Mouse (Mus musculus) erythroblast, embryonic 14.5 days (primary cell): ENCODE measurements around the gene Trhde. TPM values are rescaled to one million over a fixed set of nuclear protein-coding genes. Genes with fewer than 3 reads are reported as not detected.

Experiments used
- H3K27me3 ChIP-seq: 2 replicates; pipeline ENCODE4 v1.6.1; 2012; ENCODE audit warnings: inconsistent platforms; ENCODE audit not compliant: control insufficient read depth
- H3K36me3 ChIP-seq: 2 replicates; pipeline ENCODE4 v1.6.1; 2012; ENCODE audit warnings: mild to moderate bottlenecking, inconsistent platforms; ENCODE audit not compliant: control insufficient read depth
- H3K4me1 ChIP-seq: 2 replicates; pipeline ENCODE4 v1.6.1; 2012; ENCODE audit warnings: inconsistent platforms; ENCODE audit not compliant: control insufficient read depth
- H3K4me3 ChIP-seq: replicated peaks from 2 replicates; pipeline ENCODE3; 2012; ENCODE audit warnings: moderate library complexity, mild to moderate bottlenecking, inconsistent platforms
- H3K9me3 ChIP-seq: 2 replicates; pipeline ENCODE4 v1.6.1; 2012; ENCODE audit warnings: low read length, inconsistent platforms, mixed read lengths; ENCODE audit not compliant: control insufficient read depth
- GATA1 ChIP-seq: IDR thresholded peaks from 2 replicates; pipeline ENCODE4 v1.6.1; 2012; ENCODE audit warnings: low read length, inconsistent platforms, mixed read lengths
- TAL1 ChIP-seq: IDR thresholded peaks from 3 replicates; pipeline ENCODE4 v1.6.1; 2012; ENCODE audit warnings: low read length, inconsistent platforms, mixed read lengths
- polyA plus RNA-seq: library from polyadenylated mRNA; stranded (reverse); fragments of >175 nt; gene quantifications from 2 replicates; pipeline ENCODE4 v1.2.3, GENCODE M21; 2012

Trhde gene
- polyA plus RNA-seq = not detected in 2 replicates

DNA sequence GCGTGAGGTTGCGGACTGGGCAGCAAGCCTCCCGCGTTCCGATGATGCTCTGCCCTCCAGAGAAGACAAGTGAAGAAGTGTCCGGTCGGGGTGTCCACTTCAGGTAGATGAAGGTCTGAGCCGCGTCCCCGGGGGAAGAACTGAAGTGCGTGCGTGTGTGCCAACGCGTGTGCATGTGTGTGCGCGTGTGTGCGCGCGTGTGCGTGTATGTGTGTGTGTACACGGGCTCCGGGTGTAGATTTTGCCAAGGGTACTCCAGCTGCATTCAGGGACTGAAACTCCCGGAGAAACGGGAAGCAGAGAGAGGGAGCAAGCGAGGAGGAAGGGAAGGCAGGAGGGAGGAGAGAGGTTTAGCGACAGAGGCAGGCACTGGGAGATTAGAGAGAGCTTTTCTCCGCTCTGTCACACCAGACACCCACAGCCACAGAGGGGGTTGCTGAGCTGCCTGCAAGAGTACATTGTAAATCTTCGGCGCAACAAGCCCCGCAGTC lies at the start of gene Trhde:
TSS of gene Trhde (minus strand) at position 147 of the 491 bp plus-strand sequence.
- H3K36me3 ChIP-seq = no peaks in the 10 kb centered on the region
- H3K27me3 ChIP-seq = peaks cover 32% of the 10 kb centered on the region
- peaks cover 10% of the 10 kb centered on the region for H3K9me3 ChIP-seq
- no peak within 1 kb of the TSS for H3K4me3 ChIP-seq
- H3K4me1 ChIP-seq = no peaks in the 10 kb centered on the region
- no peak for TF ChIP-seq TAL1
- TF ChIP-seq GATA1 = no peak

DNA sequence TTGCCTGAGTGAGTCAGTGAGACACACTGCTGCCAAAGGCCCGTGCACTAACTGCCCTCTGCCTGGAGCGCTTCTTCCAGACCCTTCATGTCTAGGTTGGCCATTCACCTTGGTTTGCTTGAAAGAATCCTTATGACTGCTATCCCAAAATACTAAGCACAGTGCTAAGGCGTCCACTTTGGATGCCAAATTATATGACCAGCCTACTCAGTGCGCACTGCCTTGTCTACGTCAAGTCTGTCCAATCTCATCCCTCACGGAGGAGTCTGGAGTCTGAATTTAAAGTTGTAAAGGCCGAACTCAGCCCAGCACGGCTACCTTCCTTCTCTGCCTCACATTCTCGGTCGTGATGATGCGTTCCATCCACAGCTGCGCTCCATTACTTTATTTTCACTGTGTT lies 39.9 kb upstream of the Trhde start:
- H3K4me3 ChIP-seq = no peak overlapping the region
- no peak for TF ChIP-seq GATA1
- peaks cover 31% of the 10 kb centered on the region for H3K9me3 ChIP-seq
- no peaks in the 10 kb centered on the region for H3K4me1 ChIP-seq
- H3K27me3 ChIP-seq = no peaks in the 10 kb centered on the region
- H3K36me3 ChIP-seq = no peaks in the 10 kb centered on the region

DNA sequence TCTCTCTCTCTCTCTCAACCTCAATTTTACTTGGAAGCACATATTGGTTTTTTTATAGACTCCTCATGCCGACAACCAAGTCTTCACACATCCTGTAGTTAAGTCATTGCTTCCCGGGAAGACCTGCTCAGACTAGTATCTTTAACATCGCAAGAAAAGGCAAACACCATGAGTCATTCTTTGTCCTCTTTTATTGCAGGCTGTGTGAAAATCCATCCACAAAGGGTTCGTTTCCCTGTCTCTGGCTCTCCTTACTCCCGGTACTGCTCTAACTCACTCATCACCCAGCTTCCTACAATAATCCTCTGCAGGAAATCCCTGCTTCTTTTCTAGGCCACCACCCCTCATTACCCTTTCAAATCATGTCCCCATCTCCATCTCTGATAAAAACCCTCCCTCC lies 39.3 kb upstream of the Trhde start:
- Histone ChIP-seq H3K4me3 (no peak overlapping the region), H3K27me3 (no peaks in the 10 kb centered on the region), H3K36me3 (no peaks in the 10 kb centered on the region), H3K4me1 (no peaks in the 10 kb centered on the region), H3K9me3 (peaks cover 26% of the 10 kb centered on the region)
- TF ChIP-seq TAL1 (no peak), GATA1 (no peak)

DNA sequence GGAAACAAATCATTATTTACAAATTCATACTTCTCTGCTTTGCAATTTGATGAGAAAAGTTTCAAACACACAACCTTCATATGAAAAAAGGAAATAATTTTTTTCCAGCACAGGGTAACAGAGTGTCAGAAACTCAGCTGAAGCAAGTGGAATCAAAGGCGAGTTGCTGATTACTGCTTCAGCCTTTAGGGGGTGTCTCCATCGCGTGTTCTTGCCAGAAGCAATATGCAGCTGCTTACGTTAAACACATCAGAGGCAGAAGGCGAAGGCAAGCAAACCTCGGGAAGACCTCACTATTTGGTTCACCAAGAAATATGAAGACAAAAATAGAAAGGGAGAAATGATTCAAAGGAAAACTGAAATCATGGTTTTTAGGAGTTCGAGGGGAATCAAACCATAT lies 29.2 kb upstream of the Trhde start:
- H3K4me3 ChIP-seq = no peak overlapping the region
- no peaks in the 10 kb centered on the region for H3K4me1 ChIP-seq
- no peaks in the 10 kb centered on the region for H3K36me3 ChIP-seq
- H3K27me3 ChIP-seq = no peaks in the 10 kb centered on the region
- TF ChIP-seq TAL1 = no peak
- no peak for TF ChIP-seq GATA1
- H3K9me3 ChIP-seq = peaks cover 18% of the 10 kb centered on the region

DNA sequence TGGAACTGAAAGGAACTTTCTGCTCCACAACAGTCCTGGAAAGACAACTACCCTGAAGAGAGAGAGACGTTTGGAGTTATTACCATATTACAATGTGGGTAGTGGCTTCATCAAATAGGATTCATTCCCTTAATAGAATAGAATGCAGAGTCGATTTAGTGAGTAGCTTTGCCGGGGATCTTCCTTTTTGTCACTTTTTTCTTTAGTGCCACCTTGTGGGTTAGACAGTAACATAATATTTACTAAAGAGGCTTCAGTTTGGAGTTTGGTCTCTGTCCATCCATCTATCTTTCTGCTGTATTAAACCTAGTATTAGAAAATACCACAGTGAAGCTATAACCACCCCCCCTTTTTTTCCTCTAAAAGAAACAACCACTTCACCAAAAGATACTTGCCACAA lies 6.7 kb upstream of the Trhde start:
- H3K9me3 ChIP-seq = peaks cover 14% of the 10 kb centered on the region
- TF ChIP-seq TAL1 (no peak), GATA1 (no peak)

DNA sequence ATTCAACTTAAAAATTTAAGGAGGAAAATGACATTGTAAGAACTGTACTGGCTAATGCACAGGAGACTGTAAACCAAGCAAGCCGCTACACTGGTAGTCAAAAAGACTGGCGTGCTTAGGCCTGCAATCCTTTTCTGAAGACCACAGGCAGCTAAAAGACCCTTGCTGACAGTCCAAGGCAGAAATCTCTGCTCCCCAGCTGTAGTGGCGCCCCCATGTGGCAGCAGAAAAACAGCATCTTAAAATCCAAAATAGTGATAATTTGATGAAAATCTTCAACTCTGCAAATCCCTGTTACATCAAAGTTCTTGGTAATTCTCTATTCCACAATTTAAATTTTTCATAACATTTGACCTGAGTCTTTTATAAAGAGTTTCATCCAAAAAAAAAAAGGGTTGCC lies 3.8 kb upstream of the Trhde start:
- TF ChIP-seq TAL1 (no peak), GATA1 (no peak)
- no peaks in the 10 kb centered on the region for H3K36me3 ChIP-seq

More for the DNA sequence above, 6.7 kb upstream of the Trhde start:
- Histone ChIP-seq H3K4me3 (no peak overlapping the region), H3K36me3 (no peaks in the 10 kb centered on the region), H3K27me3 (no peaks in the 10 kb centered on the region; the same call in 1 of the 2 replicates), H3K4me1 (no peaks in the 10 kb centered on the region)

DNA sequence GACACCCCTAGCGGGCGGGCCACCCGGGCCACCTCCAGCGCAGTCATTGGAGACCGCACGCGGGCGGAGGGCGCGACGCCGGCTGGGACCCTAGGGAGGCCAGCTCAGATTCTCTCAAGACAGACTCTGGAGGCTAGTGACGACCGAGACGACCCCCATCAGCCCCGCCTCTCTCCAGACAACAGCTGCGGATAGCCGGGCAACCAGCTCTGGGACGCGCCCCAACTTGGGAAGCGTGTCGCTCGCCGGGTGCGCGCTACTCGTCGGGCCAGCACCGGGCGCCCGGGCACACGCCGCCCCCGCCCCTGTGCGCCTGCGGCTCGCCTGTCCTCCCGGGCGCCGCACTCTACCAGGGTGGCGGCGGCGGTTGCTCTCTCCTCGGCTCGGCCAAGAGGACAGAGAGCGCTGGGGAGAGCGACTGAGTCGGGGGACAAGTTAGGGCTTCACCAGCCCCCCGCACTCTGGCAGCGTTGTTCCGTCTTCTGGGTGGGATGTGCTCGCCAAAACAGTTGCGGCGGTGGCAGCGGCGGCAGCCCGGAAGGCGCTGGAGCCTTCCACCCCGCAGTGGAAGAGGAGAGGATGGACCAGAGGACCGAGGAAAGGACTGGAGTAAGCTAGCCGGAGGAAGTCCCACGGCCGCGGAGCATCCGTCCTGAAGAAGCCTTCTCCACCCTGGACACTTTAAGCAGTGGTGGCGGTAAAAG lies 498 bp downstream of the Trhde start:
- Histone ChIP-seq H3K9me3 (peaks cover 10% of the 10 kb centered on the region), H3K4me3 (no peak overlapping the region), H3K27me3 (peaks cover 32% of the 10 kb centered on the region), H3K4me1 (no peaks in the 10 kb centered on the region), H3K36me3 (no peaks in the 10 kb centered on the region)
- TF ChIP-seq TAL1 (no peak), GATA1 (no peak)

More for the DNA sequence above, 3.8 kb upstream of the Trhde start:
- Histone ChIP-seq H3K27me3 (peaks cover 21% of the 10 kb centered on the region), H3K9me3 (peaks cover 6% of the 10 kb centered on the region), H3K4me1 (no peaks in the 10 kb centered on the region), H3K4me3 (no peak overlapping the region)

DNA sequence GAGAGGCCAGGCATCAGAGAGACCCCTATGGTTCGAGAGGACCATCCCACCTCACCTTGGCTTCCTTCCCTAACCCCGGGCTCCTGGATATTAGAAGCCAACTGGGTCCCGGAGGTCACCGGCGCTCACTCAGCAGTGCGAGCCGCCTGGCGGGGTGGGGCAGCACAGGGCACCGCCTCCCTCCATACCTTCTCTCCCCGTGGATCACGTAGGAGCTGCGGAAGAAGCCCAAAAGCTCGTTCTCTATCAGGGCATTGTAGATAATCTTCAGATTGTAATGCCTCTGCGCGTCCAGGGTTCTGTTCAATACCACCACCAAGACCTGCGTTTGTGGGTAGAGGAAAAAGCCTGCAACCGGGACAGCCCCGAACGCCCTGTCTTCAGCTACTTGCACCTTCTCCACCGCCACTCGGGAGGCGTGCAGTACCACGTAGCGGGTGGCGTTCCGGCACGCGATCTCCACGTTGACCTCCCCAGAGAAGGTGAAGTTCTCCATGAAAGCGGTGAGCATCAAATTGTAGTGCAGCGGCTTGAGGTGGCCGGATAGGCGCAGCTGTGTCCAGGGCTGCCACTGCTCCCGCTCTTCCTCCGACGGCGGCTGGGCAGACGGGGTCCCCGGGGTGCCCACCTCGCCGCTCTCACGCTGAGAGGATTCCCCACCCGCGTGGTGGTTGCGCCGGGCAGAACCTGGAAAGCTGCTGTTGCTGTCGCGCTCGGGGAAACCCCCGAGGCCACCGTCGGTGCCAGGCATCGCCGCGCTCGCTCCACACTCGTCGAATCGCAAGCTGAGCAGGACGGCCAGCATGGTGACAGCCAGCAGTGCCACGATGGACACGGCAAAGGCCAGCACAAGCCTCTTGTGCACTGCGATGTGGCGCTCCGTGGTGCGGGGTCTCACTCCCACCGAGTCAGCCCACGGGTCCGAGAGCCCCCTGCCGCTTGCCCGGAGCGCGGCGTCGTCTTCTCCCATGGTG lies 1.5 kb downstream of the Trhde start:
- no peaks in the 10 kb centered on the region for H3K36me3 ChIP-seq
- H3K4me3 ChIP-seq = no peak overlapping the region
- peaks cover 10% of the 10 kb centered on the region for H3K9me3 ChIP-seq
- no peaks in the 10 kb centered on the region for H3K4me1 ChIP-seq
- TF ChIP-seq GATA1 (no peak), TAL1 (no peak)
- peaks cover 32% of the 10 kb centered on the region for H3K27me3 ChIP-seq

DNA sequence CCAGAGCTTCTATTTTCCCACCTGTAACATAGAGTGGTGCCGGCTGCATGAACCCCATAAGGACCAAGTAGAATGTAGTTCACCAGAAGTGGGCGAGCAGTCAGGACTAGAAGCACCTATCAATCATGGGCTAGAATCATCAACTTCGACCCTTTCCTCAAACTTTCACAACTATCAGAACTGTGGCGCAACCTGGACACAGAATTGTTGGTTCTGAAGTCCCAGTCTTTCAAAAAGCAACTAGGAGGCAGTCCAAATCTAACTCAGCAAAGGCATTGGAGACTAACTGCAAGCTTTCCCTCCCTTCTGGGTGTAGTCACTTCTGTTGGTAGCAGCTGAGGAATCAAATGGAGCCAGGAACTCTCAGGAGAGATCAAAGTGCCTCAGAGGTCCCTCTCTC lies 2.6 kb downstream of the Trhde start:
- Histone ChIP-seq H3K4me3 (no peak overlapping the region), H3K4me1 (no peaks in the 10 kb centered on the region), H3K36me3 (no peaks in the 10 kb centered on the region), H3K27me3 (peaks cover 32% of the 10 kb centered on the region), H3K9me3 (peaks cover 12% of the 10 kb centered on the region)
- no peak for TF ChIP-seq TAL1
- no peak for TF ChIP-seq GATA1
